Mouse (Mus musculus) forebrain, embryonic 11.5 days (tissue): ENCODE results near the gene Fhit. TPM values are rescaled to one million over a fixed set of nuclear protein-coding genes. Genes with fewer than 3 reads are reported as not detected.

Source experiments
- ATAC-seq: fragments of 200-750 bp; cut with Nextera tagmentation; replicated peaks from 2 replicates; pipeline ENCODE4 v1.8.0; 2017; ENCODE audit warnings: moderate TSS enrichment; ENCODE audit not compliant: low FRiP score
- DNase-seq: peaks from one replicate; pipeline ENCODE4 v3.0.0-alpha.2; 2017; ENCODE audit warnings: low spot score
- H3K27ac ChIP-seq: fragments of 300-500 bp; sonication (generic); 2 replicates; pipeline ENCODE4 v1.5.1; 2014; ENCODE audit warnings: low read depth, low read length
- H3K27me3 ChIP-seq: fragments of 300-500 bp; sonication (generic); 2 replicates; pipeline ENCODE4 v1.6.1; 2014; ENCODE audit warnings: mild to moderate bottlenecking, low read length, mixed read lengths; ENCODE audit not compliant: control insufficient read depth, insufficient read depth
- H3K36me3 ChIP-seq: fragments of 300-500 bp; sonication (generic); 2 replicates; pipeline ENCODE4 v1.6.1; 2014; ENCODE audit warnings: mild to moderate bottlenecking, low read length, moderate library complexity, mixed read lengths; ENCODE audit not compliant: control insufficient read depth, insufficient read depth
- H3K4me1 ChIP-seq: fragments of 300-500 bp; sonication (generic); replicated peaks from 2 replicates; pipeline ENCODE4 v1.6.1; 2014; ENCODE audit warnings: low read length, mixed read lengths; ENCODE audit not compliant: control insufficient read depth, insufficient read depth
- H3K4me2 ChIP-seq: fragments of 300-500 bp; sonication (generic); 2 replicates; pipeline ENCODE4 v1.6.1; 2014; ENCODE audit warnings: low read depth, mild to moderate bottlenecking, low read length, moderate library complexity, mixed read lengths; ENCODE audit not compliant: severe bottlenecking
- H3K4me3 ChIP-seq: fragments of 300-500 bp; sonication (generic); 2 replicates; pipeline ENCODE4 v1.5.1; 2014; ENCODE audit warnings: low read depth, low read length
- H3K9ac ChIP-seq: fragments of 300-500 bp; sonication (generic); 2 replicates; pipeline ENCODE4 v1.6.1; 2014; ENCODE audit warnings: low read length
- H3K9me3 ChIP-seq: fragments of 300-500 bp; sonication (generic); 2 replicates; pipeline ENCODE4 v1.6.1; 2016; ENCODE audit warnings: low read length, mixed read lengths; ENCODE audit not compliant: control insufficient read depth
- WGBS: fragments of 180-500 bp; shearing (Covaris S2); extraction: QIAGEN DNeasy Blood & Tissue Kit; methylation state at CpG from one replicate; pipeline ENCODE4 v1.1.7; 2014; 5-methylcytosine and 5-hydroxymethylcytosine counted together
- polyA plus RNA-seq: library from polyadenylated mRNA; unstranded; fragments of >200 nt; fragmentation: Nextera tagmentation; extraction: Ambion mirVana; gene quantifications from 2 replicates; pipeline ENCODE4 v1.2.1, GENCODE M21; 2014

The Fhit gene
- polyA plus RNA-seq, 1 experiment from 2014 or later: 2.2 TPM

DNA sequence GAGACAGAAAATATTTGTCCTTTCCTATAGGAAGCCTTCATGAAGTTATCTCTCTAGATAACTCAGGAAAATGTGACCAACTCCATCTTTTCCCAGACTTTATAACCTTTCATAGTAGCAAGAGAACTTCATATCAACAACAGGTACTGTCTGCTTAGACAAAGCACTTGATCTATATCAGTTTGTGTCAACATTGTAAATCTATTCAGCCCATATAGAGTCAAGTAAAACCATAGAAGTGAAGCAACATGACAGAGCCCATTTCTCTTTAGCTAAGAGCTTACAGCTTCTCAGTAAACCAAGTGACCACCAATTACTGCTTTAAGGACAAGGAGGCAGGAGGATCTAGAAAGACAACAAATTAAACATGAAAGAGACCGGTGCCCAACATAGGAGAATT is 725.6 kb downstream of the Fhit start:
- Histone ChIP-seq H3K4me3 (no peak overlapping the region), H3K4me1 (no peaks in the 10 kb centered on the region), H3K9ac (no peak overlapping the region), H3K4me2 (no peak overlapping the region), H3K9me3 (no peaks in the 10 kb centered on the region), H3K36me3 (no peaks in the 10 kb centered on the region), H3K27ac (no peak overlapping the region), H3K27me3 (no peaks in the 10 kb centered on the region)
- no peak for DNase-seq
- no peak for ATAC-seq
- WGBS: 100% methylated on average over 1 of the region's 1 CpGs

DNA sequence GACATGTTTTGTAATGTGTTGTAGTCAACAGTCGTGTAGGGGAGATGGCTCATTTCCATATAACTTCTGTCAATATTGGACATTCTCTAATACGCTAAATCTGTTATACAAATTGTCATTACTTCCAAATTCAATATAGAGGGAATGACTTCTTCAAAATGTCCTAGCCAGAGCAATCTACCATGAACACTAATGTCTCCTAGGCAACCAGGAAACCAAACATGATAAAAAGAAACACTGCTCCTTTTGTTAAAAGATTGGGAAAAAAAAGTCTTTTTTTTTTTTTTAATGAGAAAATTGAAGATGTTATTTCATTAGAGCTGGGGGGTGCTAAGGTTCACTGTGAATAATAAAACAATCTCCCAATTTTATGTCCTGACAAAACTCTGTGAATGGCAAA is 729.3 kb downstream of the Fhit start:
- no peak for DNase-seq
- no peak overlapping the region for H3K4me3 ChIP-seq
- H3K4me1 ChIP-seq: no peaks in the 10 kb centered on the region
- H3K9me3 ChIP-seq: no peaks in the 10 kb centered on the region
- H3K9ac ChIP-seq: no peak overlapping the region
- H3K36me3 ChIP-seq: no peaks in the 10 kb centered on the region
- no peak overlapping the region for H3K4me2 ChIP-seq
- no peaks in the 10 kb centered on the region for H3K27me3 ChIP-seq
- ATAC-seq: no peak
- WGBS: 94% methylated on average over 2 of the region's 2 CpGs
- no peak overlapping the region for H3K27ac ChIP-seq

DNA sequence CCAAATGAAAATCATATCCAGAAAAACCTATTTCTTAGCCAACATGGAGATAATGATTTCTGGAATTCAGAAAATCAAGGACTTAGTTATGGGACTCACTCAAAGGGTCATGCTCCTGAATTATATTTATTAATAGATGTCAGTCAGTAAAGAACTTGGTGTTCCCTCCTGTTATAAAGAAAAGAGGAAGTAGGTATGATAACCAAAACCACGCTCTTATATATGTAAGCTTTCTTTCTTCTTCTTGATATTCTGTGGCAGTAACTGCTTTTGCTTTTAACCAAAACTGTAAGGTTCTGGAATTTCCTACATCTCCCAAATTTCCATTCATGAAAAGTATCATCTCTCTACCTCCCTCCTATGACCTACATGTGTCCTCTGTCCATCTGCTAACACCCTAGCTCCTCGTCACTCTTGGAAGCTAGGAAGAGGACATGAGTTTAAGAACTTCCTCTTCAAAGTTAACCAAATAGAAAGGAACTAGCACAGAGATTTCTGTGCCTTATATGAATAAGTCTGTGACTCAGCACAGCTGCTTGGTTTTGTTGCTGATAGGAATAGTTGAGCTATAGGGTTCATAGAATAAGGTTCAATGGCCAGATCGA is 731.3 kb downstream of the Fhit start:
- H3K4me1 ChIP-seq: no peaks in the 10 kb centered on the region
- 93% methylated on average over 3 of the region's 3 CpGs for WGBS
- H3K27ac ChIP-seq: no peak overlapping the region
- H3K27me3 ChIP-seq: no peaks in the 10 kb centered on the region
- DNase-seq: no peak
- no peak overlapping the region for H3K4me3 ChIP-seq
- ATAC-seq: no peak
- H3K9me3 ChIP-seq: no peaks in the 10 kb centered on the region
- H3K9ac ChIP-seq: no peak overlapping the region
- no peak overlapping the region for H3K4me2 ChIP-seq
- no peaks in the 10 kb centered on the region for H3K36me3 ChIP-seq

DNA sequence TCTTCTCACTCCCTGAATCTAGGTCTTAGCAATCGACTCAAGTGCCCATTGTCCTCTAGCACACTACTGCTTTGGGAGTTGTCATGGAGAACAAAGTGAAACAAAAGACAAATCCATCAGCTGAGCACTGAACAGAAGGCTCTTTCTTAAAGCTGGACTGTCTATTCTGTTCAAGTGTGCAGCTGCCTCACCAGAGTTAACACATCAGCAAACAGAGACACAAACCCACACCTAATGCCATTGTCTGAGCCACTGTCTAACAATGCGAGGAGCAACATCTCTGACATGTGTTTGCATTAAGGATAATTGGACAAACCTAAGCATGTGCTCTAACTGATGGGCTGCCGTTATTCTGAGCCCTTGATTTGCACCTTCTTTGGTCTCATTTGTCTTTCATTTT is 738.3 kb downstream of the Fhit start:
- no peak overlapping the region for H3K4me2 ChIP-seq
- H3K9me3 ChIP-seq: no peaks in the 10 kb centered on the region
- no peak overlapping the region for H3K27ac ChIP-seq
- ATAC-seq (no peak), DNase-seq (no peak)
- H3K9ac ChIP-seq: no peak overlapping the region
- no peaks in the 10 kb centered on the region for H3K36me3 ChIP-seq
- no peak overlapping the region for H3K4me3 ChIP-seq
- H3K4me1 ChIP-seq: no peaks in the 10 kb centered on the region
- WGBS: 29% methylated on average over 3 of the region's 3 CpGs
- H3K27me3 ChIP-seq: no peaks in the 10 kb centered on the region

DNA sequence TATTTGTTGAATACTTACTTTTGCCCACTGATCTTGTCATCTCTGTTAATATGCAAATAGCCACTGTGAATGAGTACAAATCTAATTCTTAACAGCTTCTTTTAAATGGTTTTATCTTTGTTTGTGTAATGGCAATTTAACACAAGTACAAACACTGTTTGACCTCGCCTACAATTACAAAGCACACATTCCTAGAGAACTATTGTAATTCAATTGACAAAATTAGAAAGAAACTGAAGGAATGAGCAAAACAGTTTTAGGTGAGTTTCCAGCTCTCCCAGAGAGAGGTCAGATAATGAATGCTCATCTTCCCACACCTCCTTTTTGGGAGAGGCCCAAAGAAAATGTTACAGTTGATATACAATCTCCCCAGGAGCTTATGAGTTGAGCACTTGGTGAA is 739.6 kb downstream of the Fhit start:
- Histone ChIP-seq H3K4me3 (no peak overlapping the region), H3K27me3 (no peaks in the 10 kb centered on the region), H3K9ac (no peak overlapping the region), H3K27ac (no peak overlapping the region), H3K4me2 (no peak overlapping the region), H3K4me1 (no peaks in the 10 kb centered on the region), H3K9me3 (no peaks in the 10 kb centered on the region), H3K36me3 (no peaks in the 10 kb centered on the region)
- no peak for DNase-seq
- no peak for ATAC-seq
- WGBS: 80% methylated on average over 1 of the region's 1 CpGs

DNA sequence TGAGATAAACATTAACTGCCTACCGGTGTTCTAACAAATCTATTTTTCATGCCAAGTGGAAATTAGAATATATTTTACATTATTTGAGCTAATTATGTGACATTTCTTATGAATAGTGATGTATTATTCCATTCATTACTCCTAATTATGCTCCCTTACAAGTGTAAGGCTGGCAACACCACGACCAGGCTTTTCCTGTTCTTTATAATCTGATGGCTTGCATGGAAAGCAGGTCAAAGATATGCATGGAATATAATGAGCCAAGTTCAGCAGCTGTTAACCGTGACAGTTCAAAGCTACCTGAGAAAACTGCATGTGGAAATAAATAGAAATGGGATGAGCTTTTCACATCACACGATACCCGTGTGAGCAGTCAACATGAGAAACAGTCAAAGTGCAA is 746.8 kb downstream of the Fhit start:
- WGBS: 83% methylated on average over 5 of the region's 5 CpGs
- no peak overlapping the region for H3K27ac ChIP-seq
- no peaks in the 10 kb centered on the region for H3K27me3 ChIP-seq
- no peaks in the 10 kb centered on the region for H3K9me3 ChIP-seq
- no peak overlapping the region for H3K4me2 ChIP-seq
- H3K4me1 ChIP-seq: no peaks in the 10 kb centered on the region
- H3K4me3 ChIP-seq: no peak overlapping the region
- no peaks in the 10 kb centered on the region for H3K36me3 ChIP-seq
- ATAC-seq (no peak), DNase-seq (no peak)
- H3K9ac ChIP-seq: no peak overlapping the region

DNA sequence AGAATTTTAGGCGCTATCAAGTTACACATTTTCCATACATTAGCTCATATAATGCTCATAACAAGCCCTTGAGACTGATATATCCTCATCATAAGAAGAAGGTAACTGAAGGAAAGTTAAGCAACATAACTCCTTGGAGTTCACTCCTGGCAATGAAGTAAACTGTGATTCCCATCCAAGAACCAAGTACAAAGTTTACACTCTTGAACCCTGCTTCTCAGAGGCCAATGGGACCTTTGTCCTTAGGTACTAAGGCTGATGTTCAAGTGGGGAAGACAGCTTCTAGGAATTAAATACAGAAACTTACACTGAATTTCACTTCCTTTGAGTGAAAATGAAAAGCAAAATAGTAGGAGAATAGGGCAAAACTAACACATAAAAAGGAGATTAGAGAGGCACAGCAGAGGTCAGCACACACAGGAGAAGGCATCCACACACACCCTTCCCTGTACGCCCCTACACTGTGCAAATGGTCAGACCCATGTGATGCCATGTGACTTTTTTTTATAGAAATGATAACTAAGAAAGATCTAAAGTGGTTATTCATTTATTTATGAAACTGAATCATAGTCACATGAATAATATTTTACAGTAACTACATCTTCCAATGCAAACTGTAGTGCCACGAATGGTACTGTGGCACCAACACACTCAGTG is 752.4 kb downstream of the Fhit start:
- Histone ChIP-seq H3K9ac (no peak overlapping the region), H3K4me3 (no peak overlapping the region), H3K36me3 (no peaks in the 10 kb centered on the region), H3K9me3 (no peaks in the 10 kb centered on the region), H3K27ac (no peak overlapping the region), H3K27me3 (no peaks in the 10 kb centered on the region), H3K4me1 (no peaks in the 10 kb centered on the region), H3K4me2 (no peak overlapping the region)
- ATAC-seq (no peak), DNase-seq (no peak)
- 89% methylated on average over 3 of the region's 3 CpGs for WGBS

DNA sequence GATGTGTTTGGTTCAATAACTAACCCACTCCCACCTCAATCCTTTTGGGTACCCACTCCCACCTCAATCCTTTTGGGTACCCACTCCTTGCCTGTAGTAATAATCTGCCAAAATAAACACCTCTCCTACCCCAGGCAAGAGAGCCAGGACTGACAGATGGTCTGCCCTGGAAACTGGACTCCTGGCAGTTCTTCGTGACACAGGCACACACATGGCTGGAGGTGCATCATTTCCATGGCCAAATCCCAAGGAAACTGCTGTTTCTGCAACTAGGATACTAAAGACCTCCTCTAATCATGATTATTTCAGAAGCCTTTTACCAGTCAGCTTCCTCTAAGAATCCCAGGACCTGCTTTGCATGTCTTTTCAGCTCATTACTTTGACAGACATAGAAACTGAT is 756.5 kb downstream of the Fhit start:
- Histone ChIP-seq H3K27ac (no peak overlapping the region), H3K36me3 (no peaks in the 10 kb centered on the region), H3K4me1 (no peaks in the 10 kb centered on the region), H3K4me2 (no peak overlapping the region), H3K4me3 (no peak overlapping the region), H3K27me3 (no peaks in the 10 kb centered on the region), H3K9me3 (no peaks in the 10 kb centered on the region), H3K9ac (no peak overlapping the region)
- 67% methylated on average over 1 of the region's 1 CpGs for WGBS
- DNase-seq (no peak), ATAC-seq (no peak)
